Mouse (Mus musculus) olfactory bulb, adult 2 months (tissue): ENCODE data around the gene Fcrl6. TPM values are rescaled to one million over a fixed set of nuclear protein-coding genes. Genes with fewer than 3 reads are reported as not detected.

Source experiments
- H3K27ac ChIP-seq: fragments of 200-500 bp; 2 replicates; pipeline ENCODE4 v1.5.1; 2012; ENCODE audit warnings: low read depth, low read length; ENCODE audit not compliant: insufficient read depth
- H3K4me1 ChIP-seq: fragments of 200-500 bp; 2 replicates; pipeline ENCODE4 v1.6.1; 2012; ENCODE audit warnings: low read length; ENCODE audit not compliant: control insufficient read depth, insufficient read depth
- H3K4me3 ChIP-seq: fragments of 200-500 bp; 2 replicates; pipeline ENCODE4 v1.5.1; 2012; ENCODE audit warnings: mild to moderate bottlenecking, low read depth, low read length, moderate library complexity; ENCODE audit not compliant: insufficient read depth
- CTCF ChIP-seq: fragments of 200-500 bp; IDR thresholded peaks from 2 replicates; pipeline ENCODE4 v1.5.1; 2012; ENCODE audit warnings: low read depth, mild to moderate bottlenecking, low read length, moderate library complexity; ENCODE audit not compliant: insufficient read depth
- POLR2A ChIP-seq: fragments of 200-500 bp; IDR thresholded peaks from 2 replicates; pipeline ENCODE4 v1.6.1; 2012; ENCODE audit warnings: mild to moderate bottlenecking, low read depth, low read length, moderate library complexity; ENCODE audit not compliant: insufficient read depth
- WGBS: fragments of 180-500 bp; shearing (Covaris S2); methylation state at CpG from one replicate; pipeline ENCODE4 v1.1.7; 2018; 5-methylcytosine and 5-hydroxymethylcytosine counted together
- polyA plus RNA-seq: library from polyadenylated mRNA; stranded (reverse); fragments of >200 nt; gene quantifications from 2 replicates; pipeline ENCODE4 v1.2.4, GENCODE M21; 2012; ENCODE audit warnings: low replicate concordance; ENCODE audit not compliant: missing spikeins, insufficient read depth, insufficient read length

The Fcrl6 gene
- polyA plus RNA-seq, result not detected in 2 replicates

DNA sequence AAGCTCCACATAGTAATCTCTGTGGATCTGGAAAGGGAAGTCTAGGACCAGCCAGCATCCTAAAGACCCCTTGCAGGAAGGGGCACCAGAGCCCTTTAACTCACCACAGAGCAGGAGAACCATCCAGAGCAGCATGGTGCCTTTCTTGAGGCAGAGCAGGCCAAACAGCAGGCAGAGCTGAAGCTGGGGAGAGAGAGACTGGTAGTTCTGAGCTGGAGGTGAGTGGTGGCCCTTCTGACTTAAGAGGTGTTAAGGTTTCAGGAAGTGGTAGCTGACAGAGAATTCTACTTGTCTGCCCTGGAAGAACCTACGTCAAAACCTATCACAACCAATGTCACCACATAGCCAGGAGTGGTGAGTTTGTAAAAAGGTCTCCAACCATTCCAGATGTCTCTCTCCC lies at the start of gene Fcrl6:
TSS of gene Fcrl6 (minus strand) at position 226 of the 400 bp plus-strand sequence.
- 89% methylated on average over 1 of the region's 1 CpGs for WGBS
- no peak within 1 kb of the TSS for H3K4me3 ChIP-seq
- TF ChIP-seq POLR2A (no peak), CTCF (no peak)
- H3K4me1 ChIP-seq, result no peaks in the 10 kb centered on the region
- no peak within 1 kb of the TSS for H3K27ac ChIP-seq

DNA sequence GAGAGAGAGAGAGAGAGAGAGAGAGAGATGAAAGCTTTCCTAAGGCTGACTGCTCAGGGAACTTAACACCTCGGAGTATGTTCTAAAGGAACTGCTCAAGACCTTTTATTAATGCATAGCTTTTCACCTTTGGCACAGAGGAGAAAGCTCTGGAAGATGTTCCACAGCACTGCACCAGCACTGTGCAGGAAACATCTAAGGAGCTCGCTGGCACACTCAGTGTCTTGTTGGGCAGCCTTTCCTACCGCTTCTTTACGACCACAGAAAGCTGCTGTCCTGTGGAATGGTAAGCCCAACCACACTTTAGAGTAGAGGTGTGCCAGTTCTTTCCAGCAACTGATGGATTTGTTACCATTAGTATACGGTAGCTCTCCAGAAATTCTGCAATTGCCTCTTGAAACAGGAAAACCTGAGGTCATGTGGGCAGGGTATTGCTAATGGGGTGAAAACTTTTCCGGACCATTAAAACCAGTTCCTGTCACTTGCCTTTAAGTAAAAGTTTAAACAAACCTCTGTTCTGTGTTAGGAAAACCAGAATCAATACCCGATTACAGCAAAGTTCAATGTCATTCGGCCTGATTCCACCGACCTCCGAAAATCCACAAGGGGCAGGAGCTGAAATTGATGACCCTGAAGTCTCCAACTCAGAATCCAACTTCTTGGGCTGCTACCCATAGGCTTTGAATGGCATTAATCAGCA lies 49.1 kb upstream of the Fcrl6 start:
- Histone ChIP-seq H3K27ac (no peak overlapping the region), H3K4me3 (no peak overlapping the region), H3K4me1 (no peaks in the 10 kb centered on the region)
- WGBS, result 93% methylated on average over 10 of the region's 10 CpGs
- TF ChIP-seq CTCF, result no peak
- TF ChIP-seq POLR2A, result no peak

DNA sequence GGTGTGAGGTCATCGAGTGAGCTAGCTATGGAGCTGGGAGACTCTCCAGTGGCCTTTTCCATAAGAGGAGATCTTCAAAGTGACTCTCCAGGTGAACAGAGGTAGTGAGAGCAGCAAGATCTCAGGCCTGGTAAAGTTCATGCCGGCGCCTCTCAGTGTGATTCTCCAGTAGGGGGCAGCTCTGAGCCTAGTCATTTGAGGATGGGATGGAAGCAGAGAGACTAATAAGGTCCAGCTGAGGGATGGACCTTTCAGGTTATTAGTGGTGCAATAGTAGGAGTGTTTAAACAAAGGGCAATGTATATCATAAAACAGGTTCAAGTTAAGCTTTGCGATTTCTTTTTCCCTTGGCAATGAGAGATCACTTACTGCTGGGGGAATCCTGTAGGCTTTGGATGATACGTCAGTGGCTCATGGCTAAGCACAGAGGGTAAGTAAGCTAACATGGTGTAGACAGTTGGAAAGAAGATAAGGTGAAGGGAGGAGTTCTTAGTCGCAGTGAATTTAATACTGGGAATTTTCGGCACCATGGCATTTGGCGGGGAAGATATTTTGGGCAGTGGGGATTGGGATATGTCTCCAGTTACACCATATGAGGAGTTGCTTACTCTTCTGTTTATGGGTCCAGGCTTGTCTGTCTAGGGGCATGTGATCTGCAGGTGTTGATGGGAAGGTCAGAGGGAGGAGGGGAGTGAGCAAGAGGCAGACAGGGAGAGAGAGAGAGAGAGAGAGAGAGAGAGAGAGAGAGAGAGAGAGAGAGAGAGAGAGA lies 48.4 kb upstream of the Fcrl6 start:
- Histone ChIP-seq H3K4me1 (no peaks in the 10 kb centered on the region), H3K4me3 (no peak overlapping the region), H3K27ac (no peak overlapping the region)
- 68% methylated on average over 8 of the region's 8 CpGs for WGBS
- TF ChIP-seq CTCF, result no peak
- TF ChIP-seq POLR2A, result no peak

DNA sequence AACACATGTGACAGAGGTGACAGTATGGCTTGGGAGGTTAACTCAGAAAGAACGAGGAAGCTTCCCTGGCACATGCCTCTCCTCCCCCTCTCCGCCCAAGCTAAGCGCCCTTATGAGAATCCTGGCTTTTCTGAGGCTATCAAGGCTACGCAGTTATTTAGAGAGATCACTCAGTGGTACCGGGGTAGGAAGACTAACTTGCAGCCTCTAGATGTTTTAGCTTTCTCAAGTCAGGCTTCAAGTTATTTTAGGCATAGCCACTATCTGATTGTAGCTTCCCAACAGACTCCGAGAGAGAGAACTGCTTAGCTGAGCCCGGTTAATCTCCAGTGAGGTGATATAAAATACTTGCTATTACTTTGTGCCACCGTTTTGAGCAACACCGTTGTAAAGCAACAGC lies 47.0 kb upstream of the Fcrl6 start:
- H3K27ac ChIP-seq, result no peak overlapping the region
- TF ChIP-seq POLR2A (no peak), CTCF (no peak)
- WGBS, result 56% methylated on average over 9 of the region's 9 CpGs
- no peaks in the 10 kb centered on the region for H3K4me1 ChIP-seq
- H3K4me3 ChIP-seq, result no peak overlapping the region

DNA sequence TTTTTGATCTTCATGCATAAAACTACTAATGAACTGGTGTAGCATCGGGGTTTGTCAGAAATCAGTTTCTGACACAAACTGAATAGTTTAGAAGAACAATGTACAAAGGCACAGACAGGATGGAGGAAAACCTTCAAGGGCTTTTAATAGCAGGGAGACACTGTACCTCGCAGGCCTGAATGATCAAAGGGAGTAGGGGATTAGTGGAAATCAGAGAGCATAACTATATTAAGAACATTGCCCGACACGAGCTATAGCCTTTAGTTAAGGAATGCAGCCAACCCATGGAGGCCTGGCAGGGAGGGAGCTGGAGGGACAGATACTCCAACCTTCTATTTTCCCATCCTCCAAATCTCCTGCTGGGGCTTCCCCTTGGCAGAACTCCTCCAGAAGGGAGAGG lies 44.9 kb upstream of the Fcrl6 start:
- Histone ChIP-seq H3K4me1 (no peaks in the 10 kb centered on the region), H3K27ac (no peak overlapping the region), H3K4me3 (no peak overlapping the region)
- TF ChIP-seq POLR2A, result no peak
- no peak for TF ChIP-seq CTCF
- 43% methylated on average over 4 of the region's 4 CpGs for WGBS

DNA sequence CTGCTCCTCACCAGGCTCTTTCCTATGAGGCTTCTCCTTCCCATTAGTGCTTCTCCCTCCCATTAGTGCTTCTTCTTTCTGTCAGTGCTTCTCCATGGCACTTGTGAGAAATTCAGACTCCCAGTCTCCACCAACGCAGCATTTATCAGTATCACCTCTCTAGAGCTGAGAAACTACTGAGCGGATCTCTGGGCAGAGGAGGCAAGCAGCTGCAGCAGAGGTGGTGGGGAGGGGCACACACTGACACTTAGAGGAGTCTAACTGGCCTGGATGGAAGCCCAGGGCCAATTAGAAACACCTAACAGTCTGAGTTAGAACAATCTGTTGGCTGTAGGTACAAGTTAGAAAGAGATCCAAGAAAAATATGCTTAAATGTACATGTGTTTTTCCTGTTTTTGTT lies 36.4 kb upstream of the Fcrl6 start:
- Histone ChIP-seq H3K4me1 (no peaks in the 10 kb centered on the region), H3K27ac (no peak overlapping the region), H3K4me3 (no peak overlapping the region)
- 50% methylated on average over 2 of the region's 2 CpGs for WGBS
- TF ChIP-seq POLR2A, result no peak
- TF ChIP-seq CTCF, result no peak

DNA sequence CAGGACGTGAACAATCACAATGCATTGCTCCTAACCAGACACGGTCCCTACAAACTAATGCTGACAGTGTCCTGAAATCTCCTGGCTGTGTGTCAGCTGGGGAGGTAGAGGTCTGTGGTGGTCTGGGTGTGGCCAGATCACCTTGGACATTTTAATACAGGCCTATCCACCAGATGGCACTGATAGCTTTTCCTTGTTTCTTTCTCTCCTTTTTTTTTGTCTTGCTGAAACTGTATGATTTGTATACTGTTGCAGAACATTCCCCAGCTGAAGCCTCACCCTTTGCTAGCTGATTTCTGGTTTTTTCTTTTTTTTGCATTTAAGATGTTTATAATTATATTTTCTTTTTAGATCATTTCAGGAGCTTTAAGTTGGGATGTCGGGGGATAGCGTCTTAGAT lies 35.5 kb upstream of the Fcrl6 start:
- no peak for TF ChIP-seq CTCF
- no peak for TF ChIP-seq POLR2A
- 79% methylated on average over 4 of the region's 4 CpGs for WGBS
- no peak overlapping the region for H3K4me3 ChIP-seq
- no peaks in the 10 kb centered on the region for H3K4me1 ChIP-seq
- H3K27ac ChIP-seq, result no peak overlapping the region

DNA sequence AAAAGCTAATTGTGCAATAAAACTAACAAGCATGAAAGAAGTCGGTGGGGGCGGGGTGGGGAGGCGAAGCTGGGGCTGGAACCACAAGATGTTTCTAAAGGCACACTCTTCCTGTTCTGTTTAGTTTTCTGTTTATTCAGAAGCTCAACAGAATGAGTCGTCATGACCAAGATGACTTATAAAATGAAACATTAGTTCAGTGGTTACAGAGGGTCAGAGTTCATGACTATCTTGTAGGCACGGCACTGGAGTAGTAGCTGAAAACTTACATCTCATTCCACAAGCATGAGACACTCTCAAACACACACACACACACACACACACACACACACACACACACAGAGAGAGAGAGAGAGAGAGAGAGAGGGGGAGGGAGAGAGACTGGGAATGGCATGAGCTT lies 33.9 kb upstream of the Fcrl6 start:
- TF ChIP-seq POLR2A, result no peak
- TF ChIP-seq CTCF, result no peak
- WGBS, result 87% methylated on average over 5 of the region's 5 CpGs
- no peaks in the 10 kb centered on the region for H3K4me1 ChIP-seq
- no peak overlapping the region for H3K4me3 ChIP-seq
- no peak overlapping the region for H3K27ac ChIP-seq

DNA sequence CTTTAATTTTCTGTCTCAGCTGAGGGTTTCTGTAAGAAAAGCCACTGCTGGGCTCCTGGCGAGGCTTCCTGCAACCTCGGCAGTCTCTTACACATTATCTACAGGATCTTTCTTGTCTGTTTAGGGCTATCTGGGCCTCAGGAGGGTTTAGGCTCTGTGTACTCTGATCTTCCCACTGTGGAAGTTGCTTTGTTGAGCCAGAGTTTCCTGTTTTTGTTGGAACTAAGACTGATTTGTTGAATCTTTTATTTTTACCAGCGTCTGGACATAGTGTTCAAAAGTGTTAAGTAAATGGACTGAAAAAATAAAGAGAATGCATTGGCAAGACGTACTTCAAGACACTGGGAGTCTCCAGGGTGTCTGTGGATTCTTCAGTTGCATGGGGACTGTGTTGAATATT lies 32.9 kb upstream of the Fcrl6 start:
- H3K4me3 ChIP-seq, result no peak overlapping the region
- TF ChIP-seq POLR2A, result no peak
- H3K27ac ChIP-seq, result no peak overlapping the region
- no peaks in the 10 kb centered on the region for H3K4me1 ChIP-seq
- WGBS, result 64% methylated on average over 4 of the region's 4 CpGs
